Mouse (Mus musculus) layer of hippocampus, adult 2 months (tissue): Measurements from ENCODE around the gene Zc3h7b. TPM values are rescaled to one million over a fixed set of nuclear protein-coding genes. Genes with fewer than 3 reads are reported as not detected.
A peak's percentile ranks its signal among the peaks of the same experiment; 100 is the strongest.
"Not testable (repeated sequence)": the region's sequence is repeated elsewhere in the genome, so short reads cannot be mapped to it uniquely, and the experiment has no call there.

Experiments
- DNase-seq, 2 experiments: peaks; one replicate each; pipeline ENCODE4 v3.0.0; 2022; ENCODE audit warnings: low spot score in 2 of 2
- H3K27ac ChIP-seq: fragments of 200-600 bp; 2 replicates; pipeline ENCODE4 v1.8.1; 2022
- H3K4me3 ChIP-seq: fragments of 200-600 bp; 2 replicates; pipeline ENCODE4 v1.8.1; 2022; ENCODE audit warnings: mild to moderate bottlenecking
- CTCF ChIP-seq: fragments of 200-600 bp; conservative IDR thresholded peaks from 2 replicates; pipeline ENCODE4 v1.8.1; 2022; ENCODE audit warnings: antibody characterized with exemption, mild to moderate bottlenecking, moderate library complexity
- long read RNA-seq, 2 experiments: library from polyadenylated mRNA; stranded (forward); transcript quantifications; one replicate each; pipeline ENCODE4 v2.0.0; 2021; ENCODE audit warnings: borderline mapping rate in 2 of 2
- total RNA-seq, 2 experiments: library from RNA; stranded (reverse); gene quantifications; 2 replicates each; pipeline ENCODE4 v1.2.3; 2021

The Zc3h7b gene
- 100 to 1,000 TPM; 140 to 145 TPM for total RNA-seq
- long read RNA-seq, experiment 1, full-length matches to known transcripts = 2 of 14 reads
- long read RNA-seq, experiment 1, partial matches to known transcripts = 2 of 14 reads
- long read RNA-seq, experiment 1, other reads (novel, unspliced or antisense) = 10 of 14 reads
- long read RNA-seq, experiment 2, full-length matches to known transcripts = 9 of 36 reads
- long read RNA-seq, experiment 2, partial matches to known transcripts = 10 of 36 reads
- long read RNA-seq, experiment 2, other reads (novel, unspliced or antisense) = 17 of 36 reads

DNA sequence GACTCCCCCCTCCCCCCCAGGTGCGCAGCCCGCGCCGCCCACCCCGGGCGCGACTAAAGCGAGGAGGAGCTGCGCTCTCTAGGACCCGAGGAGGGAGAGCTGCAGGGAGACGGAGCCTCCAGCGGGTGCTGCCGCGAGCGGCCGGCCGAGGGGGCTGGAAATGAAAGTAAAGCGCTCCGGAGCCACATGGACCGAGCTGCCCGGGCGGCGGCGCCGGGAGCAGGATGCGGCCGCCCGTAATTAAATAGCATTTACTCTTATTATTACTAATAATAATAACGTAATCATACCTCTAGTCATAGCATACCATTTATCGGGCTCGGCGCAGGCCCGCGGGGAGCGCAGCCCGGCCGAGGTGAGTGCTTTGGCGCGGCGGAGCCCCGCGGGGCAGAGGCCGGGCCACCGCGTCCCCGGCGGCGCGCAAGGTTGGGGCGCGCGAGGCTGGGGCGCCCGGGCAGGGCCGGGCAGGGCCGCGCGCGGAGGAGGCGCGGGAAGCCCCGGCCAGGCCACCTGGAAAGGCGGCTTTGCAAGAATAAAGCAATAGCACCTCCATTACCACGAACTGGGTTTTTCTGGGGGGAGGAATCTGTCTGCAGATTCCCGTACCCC, at the start of gene Zc3h7b, which contains the start of gene Rangap1:
Gene Zc3h7b, plus strand, starts transcription at position 66 of the 609 bp plus-strand sequence.
Gene Rangap1, minus strand, starts transcription at position 539 of the 609 bp plus-strand sequence.
- peak within 1 kb of the TSS; percentile 95 for H3K27ac ChIP-seq
- peak; percentile 57 for TF ChIP-seq CTCF
- DNase-seq = peak; percentile 69 to 74
- peak within 1 kb of the TSS; percentile 91 for H3K4me3 ChIP-seq

DNA sequence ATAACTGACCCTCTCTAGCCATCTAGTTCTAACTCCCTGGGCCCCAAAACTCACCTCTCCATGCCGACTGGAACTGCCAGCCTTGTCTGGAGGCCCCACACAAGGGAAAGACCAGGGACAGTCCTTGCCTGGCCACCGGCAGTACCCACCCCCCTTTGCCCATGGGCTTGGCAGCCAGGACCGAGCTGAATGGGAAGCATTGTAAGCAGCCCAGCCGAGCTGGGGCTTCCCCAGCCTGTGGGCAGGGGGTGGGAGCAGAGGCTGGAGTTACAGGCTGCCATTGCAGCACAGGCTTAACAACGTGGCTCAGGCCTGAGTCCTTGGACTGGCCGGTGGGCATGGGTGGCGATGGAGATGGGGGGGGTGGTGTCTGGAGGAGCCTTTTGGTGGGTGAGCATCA, 47.7 kb upstream of the Zc3h7b start, which contains the start of gene Chadl:
Gene Chadl, minus strand, starts transcription at position 113 of the 400 bp plus-strand sequence.
- DNase-seq = peak; percentile 45 to 47
- peak within 1 kb of the TSS; percentile 62; the same call in 1 of the 2 replicates for H3K27ac ChIP-seq
- no peak within 1 kb of the TSS for H3K4me3 ChIP-seq
- TF ChIP-seq CTCF = no peak

DNA sequence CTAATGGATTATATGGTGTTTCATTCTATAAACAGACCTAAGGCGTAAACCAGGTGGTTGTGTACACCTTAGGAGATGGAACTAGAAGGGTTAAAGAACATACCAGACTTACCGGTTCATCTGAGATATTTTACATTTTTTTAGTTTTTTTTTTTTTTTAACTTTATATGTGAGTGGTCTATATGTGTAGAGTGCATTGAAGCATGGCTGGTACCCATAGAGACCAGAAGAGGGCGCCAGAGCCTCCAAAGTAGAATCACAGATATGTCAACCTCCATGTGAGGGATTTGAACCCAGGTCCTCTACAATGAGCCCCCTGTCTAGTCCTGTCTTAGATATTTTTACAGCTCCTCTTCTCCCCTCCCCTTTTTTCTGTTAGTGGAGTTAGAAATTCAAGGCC, 47.0 kb upstream of the Zc3h7b start:
- Histone ChIP-seq H3K27ac (no peak overlapping the region), H3K4me3 (no peak overlapping the region)
- peak; percentile 83 for TF ChIP-seq CTCF
- no peak for DNase-seq

DNA sequence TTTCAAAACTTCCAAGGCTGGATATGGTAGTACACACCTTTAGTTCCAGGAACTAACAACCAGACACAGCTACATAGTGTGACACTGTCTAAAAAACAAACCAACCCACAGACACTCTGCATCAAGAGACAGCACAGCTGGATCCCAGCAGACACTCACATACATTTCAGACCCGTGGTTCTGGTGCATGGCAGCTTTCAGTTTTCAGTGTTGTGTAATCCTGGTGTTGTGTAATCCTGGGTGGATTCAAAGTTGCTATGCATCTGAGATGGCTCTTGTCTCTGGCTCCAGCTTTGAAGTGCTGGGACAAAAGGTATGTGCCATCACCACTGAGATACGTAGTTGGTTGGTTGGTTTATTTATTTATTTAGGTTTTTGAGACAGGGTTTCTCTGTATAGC, 46.3 kb upstream of the Zc3h7b start:
- DNase-seq = no peak
- no peak overlapping the region for H3K27ac ChIP-seq
- TF ChIP-seq CTCF = no peak
- no peak overlapping the region for H3K4me3 ChIP-seq

- Histone ChIP-seq H3K27ac (no peak overlapping the region), H3K4me3 (no peak overlapping the region)
- TF ChIP-seq CTCF = no peak
- DNase-seq = no peak
Measured at GRCm38 (mm10) chr15:81700161-81700560, 44.7 kb upstream of the Zc3h7b start.

- Histone ChIP-seq H3K27ac (no peak overlapping the region), H3K4me3 (no peak overlapping the region)
- DNase-seq = no peak
- no peak for TF ChIP-seq CTCF
Measured at GRCm38 (mm10) chr15:81700601-81701000, 44.3 kb upstream of the Zc3h7b start.

- not testable (repeated sequence) for H3K27ac ChIP-seq, DNase-seq, H3K4me3 ChIP-seq
- peak; percentile 55 for TF ChIP-seq CTCF
Measured at GRCm38 (mm10) chr15:81701350-81701749, 43.5 kb upstream of the Zc3h7b start.

DNA sequence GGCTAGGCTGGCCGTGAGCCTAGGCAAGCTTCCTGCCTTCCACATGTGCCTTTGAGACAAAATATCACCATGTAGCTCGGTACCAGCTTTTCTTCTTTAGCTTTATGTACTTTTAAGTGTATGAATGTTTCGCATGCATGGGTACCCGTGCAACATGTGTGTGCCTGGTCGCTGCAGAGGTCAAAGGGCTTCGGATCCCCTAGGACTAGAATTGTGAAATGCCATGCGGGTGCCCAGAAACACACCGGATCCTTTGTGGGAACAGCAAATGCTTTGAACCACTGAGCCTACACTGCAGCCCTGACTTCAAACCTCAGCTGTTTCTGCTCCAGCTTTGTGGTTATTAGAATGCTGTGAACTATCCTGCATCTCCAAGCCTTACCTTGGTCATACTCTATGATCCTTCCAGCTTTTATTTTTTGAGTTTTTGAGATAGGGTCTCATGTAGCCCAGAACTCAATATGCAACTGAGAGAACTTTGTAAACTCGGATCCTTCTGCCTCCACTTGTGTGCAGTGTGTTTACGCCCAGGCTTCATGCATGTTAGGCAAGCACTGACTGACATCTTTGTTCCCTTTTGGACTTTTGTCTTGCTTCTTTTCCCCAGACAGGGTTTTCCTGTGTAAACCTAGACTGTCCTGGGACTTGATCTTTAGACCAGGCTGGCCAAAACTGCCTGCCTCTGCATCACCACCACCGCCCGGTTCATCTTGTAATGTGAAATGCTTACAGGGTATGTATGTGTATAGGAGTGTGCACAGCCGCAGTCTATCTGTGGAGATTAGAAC, 42.4 kb upstream of the Zc3h7b start:
- no peak for TF ChIP-seq CTCF
- no peak for DNase-seq
- Histone ChIP-seq H3K4me3 (no peak overlapping the region), H3K27ac (no peak overlapping the region)

- H3K4me3 ChIP-seq = no peak overlapping the region
- TF ChIP-seq CTCF = no peak
- DNase-seq = no peak
- no peak overlapping the region for H3K27ac ChIP-seq
Measured at GRCm38 (mm10) chr15:81703094-81703489, 41.8 kb upstream of the Zc3h7b start.

DNA sequence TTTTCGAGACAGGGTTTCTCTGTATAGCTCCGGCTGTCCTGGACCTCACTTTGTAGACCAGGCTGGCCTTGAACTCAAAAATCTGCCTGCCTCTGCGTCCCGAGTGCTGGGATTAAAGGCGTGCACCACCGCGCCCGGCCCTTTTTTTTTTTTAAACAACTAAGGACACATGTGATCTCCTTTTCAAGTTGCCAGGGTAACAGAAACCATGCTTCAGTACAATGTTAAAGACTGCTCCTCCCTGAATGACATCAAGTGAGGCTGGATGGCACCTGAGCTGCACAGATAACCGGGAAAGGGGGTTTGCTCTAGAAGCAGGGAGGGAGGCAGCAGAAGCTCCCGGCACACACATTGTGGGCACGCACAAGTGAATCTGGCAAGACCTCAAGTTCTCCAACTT, 35.9 kb upstream of the Zc3h7b start:
- TF ChIP-seq CTCF = no peak
- no peak for DNase-seq
- H3K27ac ChIP-seq = no peak overlapping the region
- H3K4me3 ChIP-seq = no peak overlapping the region

- DNase-seq = no peak
- H3K4me3 ChIP-seq = no peak overlapping the region
Measured at GRCm38 (mm10) chr15:81709686-81710085, 35.2 kb upstream of the Zc3h7b start.

GRCm38 (mm10) chr15:81710801-81711200, 34.1 kb upstream of the Zc3h7b start:
- Histone ChIP-seq H3K27ac (no peak overlapping the region), H3K4me3 (no peak overlapping the region)
- TF ChIP-seq CTCF = no peak
- no peak for DNase-seq

More at GRCm38 (mm10) chr15:81709686-81710085, 35.2 kb upstream of the Zc3h7b start:
- H3K27ac ChIP-seq = no peak overlapping the region
- no peak for TF ChIP-seq CTCF

GRCm38 (mm10) chr15:81713742-81714141, 31.1 kb upstream of the Zc3h7b start:
- Histone ChIP-seq H3K4me3 (no peak overlapping the region), H3K27ac (no peak overlapping the region)
- no peak for TF ChIP-seq CTCF
- DNase-seq = no peak
